Mouse (Mus musculus): ENCODE data around the gene Snrnp200.

DNA sequence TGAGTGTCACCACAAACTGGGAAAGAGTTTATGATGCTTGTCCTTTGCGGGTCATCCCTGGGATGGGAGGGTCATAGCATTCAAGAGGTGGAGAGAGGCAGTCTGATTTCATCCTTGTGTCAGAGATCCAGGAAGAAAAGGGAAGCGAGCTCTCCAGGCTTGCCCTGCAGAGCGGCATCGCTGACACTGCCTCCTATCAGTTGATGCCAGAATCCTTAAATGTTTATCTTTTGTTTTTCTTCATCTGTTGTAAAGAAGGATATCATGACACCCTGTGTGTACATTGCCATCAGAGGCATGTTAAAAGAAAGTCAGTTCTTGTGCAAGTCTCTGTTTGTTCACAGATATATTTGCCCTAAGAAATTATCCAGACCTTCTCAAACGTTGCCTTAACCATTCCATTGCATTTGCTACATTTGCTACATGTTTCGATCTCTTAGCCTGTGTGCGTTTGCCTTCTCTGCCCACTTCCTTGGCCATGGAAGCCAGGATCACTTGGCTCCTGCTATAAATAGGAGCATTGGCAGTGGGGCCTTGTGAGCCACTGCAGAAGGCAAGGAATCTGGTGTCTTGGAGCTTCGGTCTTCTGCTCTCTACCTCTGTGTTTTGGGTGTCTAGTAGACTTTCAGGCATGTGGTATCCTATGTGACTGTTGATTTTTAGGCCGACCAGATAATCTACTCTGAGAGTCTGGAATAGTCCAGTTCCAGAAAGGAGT lies 42.3 kb downstream of the Snrnp200 start:
- TF ChIP-seq POLR2A (IDR thresholded peaks at IDR 0.05; ENCODE audit: borderline replicate concordance, extremely low read depth, insufficient read depth, insufficient read length, poor library complexity, severe bottlenecking) (no peak), CTCF (IDR thresholded peaks at IDR 0.05; ENCODE audit: borderline replicate concordance, extremely low read depth, insufficient read depth, insufficient read length) (no peak)

Data from brain, embryonic 14.5 days (tissue).